Mouse (Mus musculus) embryonic facial prominence, embryonic 15.5 days (tissue): ENCODE data around the gene Zic3. TPM values are rescaled to one million over a fixed set of nuclear protein-coding genes. Genes with fewer than 3 reads are reported as not detected.

Experiments
- ATAC-seq: fragments of 200-750 bp; cut with Nextera tagmentation; 2 replicates; pipeline ENCODE4 v1.8.0; 2017; ENCODE audit warnings: low read depth, moderate TSS enrichment; ENCODE audit not compliant: insufficient number of reproducible peaks, low FRiP score, low TSS enrichment
- H3K27ac ChIP-seq: fragments of 300-500 bp; sonication (generic); replicated peaks from 2 replicates; pipeline ENCODE4 v1.5.1; 2015; ENCODE audit warnings: mild to moderate bottlenecking, inconsistent platforms
- H3K27me3 ChIP-seq: fragments of 300-500 bp; sonication (generic); 2 replicates; pipeline ENCODE4 v1.6.1; 2015; ENCODE audit warnings: inconsistent platforms
- H3K36me3 ChIP-seq: fragments of 300-500 bp; sonication (generic); 2 replicates; pipeline ENCODE4 v1.6.1; 2015; ENCODE audit warnings: mild to moderate bottlenecking, inconsistent platforms
- H3K4me1 ChIP-seq: fragments of 300-500 bp; sonication (generic); 2 replicates; pipeline ENCODE4 v1.6.1; 2015; ENCODE audit warnings: inconsistent platforms
- H3K4me2 ChIP-seq: fragments of 300-500 bp; sonication (generic); replicated peaks from 2 replicates; pipeline ENCODE4 v1.6.1; 2015; ENCODE audit warnings: mild to moderate bottlenecking, inconsistent platforms
- H3K4me3 ChIP-seq: fragments of 300-500 bp; sonication (generic); replicated peaks from 2 replicates; pipeline ENCODE4 v1.5.1; 2015; ENCODE audit warnings: mild to moderate bottlenecking, inconsistent platforms
- H3K9ac ChIP-seq: fragments of 300-500 bp; sonication (generic); 2 replicates; pipeline ENCODE4 v1.6.1; 2015; ENCODE audit warnings: inconsistent platforms
- H3K9me3 ChIP-seq: fragments of 300-500 bp; sonication (generic); replicated peaks from 2 replicates; pipeline ENCODE4 v1.6.1; 2016; ENCODE audit warnings: inconsistent platforms
- WGBS: fragments of 180-500 bp; shearing (Covaris S2); methylation state at CpG from one replicate; pipeline ENCODE4 v1.1.7; 2015; 5-methylcytosine and 5-hydroxymethylcytosine counted together
- polyA plus RNA-seq: library from polyadenylated mRNA; unstranded; fragments of >200 nt; fragmentation: Nextera tagmentation; extraction: Ambion mirVana; gene quantifications from 2 replicates; pipeline ENCODE4 v1.2.1, GENCODE M21; 2015

Zic3 gene
- 0.51 and 0.99 TPM in 2 replicates for polyA plus RNA-seq

DNA sequence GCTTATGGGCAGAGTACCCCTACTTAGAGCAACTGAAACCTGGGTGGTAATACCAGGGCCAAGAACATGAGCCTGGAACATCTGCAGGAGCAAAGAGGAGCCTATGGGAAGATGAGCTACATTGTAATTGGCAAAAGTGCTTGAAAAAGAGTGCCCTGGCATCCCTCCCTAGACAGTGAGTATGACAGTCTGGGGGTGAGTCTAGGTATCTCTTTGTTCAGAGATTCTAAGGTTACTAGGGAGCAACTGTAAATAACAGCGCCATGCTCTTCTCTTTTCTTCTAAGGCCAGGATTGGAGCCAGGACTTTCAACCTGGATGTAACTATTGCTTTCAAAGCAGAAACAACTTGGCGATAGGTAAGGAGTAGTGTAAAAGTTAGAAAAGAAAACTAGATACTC, at the start of gene Zic3:
Zic3 (plus strand) TSS at position 301 of the 400 bp plus-strand sequence.
- Histone ChIP-seq H3K4me2 (no peak within 1 kb of the TSS), H3K9me3 (no peaks in the 10 kb centered on the region), H3K36me3 (no peaks in the 10 kb centered on the region), H3K4me1 (no peaks in the 10 kb centered on the region), H3K27me3 (peaks cover 83% of the 10 kb centered on the region), H3K4me3 (no peak within 1 kb of the TSS), H3K27ac (no peak within 1 kb of the TSS), H3K9ac (no peak within 1 kb of the TSS)
- 83% methylated on average over 2 of the region's 2 CpGs for WGBS
- ATAC-seq: no peak

- Histone ChIP-seq H3K4me3 (no peak overlapping the region), H3K9me3 (no peaks in the 10 kb centered on the region), H3K4me1 (no peaks in the 10 kb centered on the region), H3K4me2 (no peak overlapping the region), H3K9ac (no peak overlapping the region), H3K27me3 (no peaks in the 10 kb centered on the region), H3K36me3 (no peaks in the 10 kb centered on the region), H3K27ac (no peak overlapping the region)
- WGBS: 81% methylated on average over 4 of the region's 4 CpGs
- no peak for ATAC-seq
Measured at GRCm38 (mm10) chrX:57982351-57982750, 40.1 kb upstream of the Zic3 start.

DNA sequence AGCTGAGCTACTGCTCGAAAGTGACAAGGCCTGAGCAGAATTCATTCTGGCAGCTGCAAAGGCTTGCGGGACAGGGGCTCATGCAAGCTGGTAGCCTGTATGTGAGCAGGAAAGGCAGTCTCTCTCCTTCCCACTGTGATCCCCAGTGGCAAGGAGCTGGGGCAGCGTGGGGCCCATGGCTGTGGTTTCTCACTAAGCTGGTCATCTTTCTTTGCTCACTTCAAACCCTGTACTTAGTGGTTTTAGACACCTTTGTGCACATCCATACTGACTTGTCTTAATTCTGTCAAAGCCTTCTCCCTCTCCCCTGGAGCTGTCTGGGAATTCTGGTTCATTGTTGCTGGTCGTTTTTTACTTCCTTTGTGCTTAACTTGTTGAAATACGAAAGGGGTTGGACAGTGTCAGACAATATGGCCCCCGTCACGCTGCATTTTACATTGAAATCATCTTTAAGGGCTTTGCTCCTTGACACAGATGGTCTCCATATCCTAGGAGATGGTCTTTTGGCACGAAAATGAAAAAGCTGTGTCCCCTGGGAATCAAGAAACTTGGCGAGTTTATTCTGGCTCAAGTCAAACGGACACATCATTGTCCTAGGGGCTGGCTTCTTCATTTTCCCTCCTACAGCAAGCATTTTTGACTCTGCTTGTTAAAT, 34.9 kb upstream of the Zic3 start:
- no peak overlapping the region for H3K4me3 ChIP-seq
- H3K36me3 ChIP-seq: no peaks in the 10 kb centered on the region
- H3K9ac ChIP-seq: no peak overlapping the region
- H3K27ac ChIP-seq: no peak overlapping the region
- no peaks in the 10 kb centered on the region for H3K27me3 ChIP-seq
- H3K4me1 ChIP-seq: no peaks in the 10 kb centered on the region
- 65% methylated on average over 10 of the region's 10 CpGs for WGBS
- no peaks in the 10 kb centered on the region for H3K9me3 ChIP-seq
- no peak overlapping the region for H3K4me2 ChIP-seq
- ATAC-seq: no peak

- Histone ChIP-seq H3K27ac (no peak overlapping the region), H3K4me3 (no peak overlapping the region), H3K9me3 (no peaks in the 10 kb centered on the region), H3K9ac (no peak overlapping the region), H3K4me2 (no peak overlapping the region), H3K27me3 (peaks cover 46% of the 10 kb centered on the region), H3K4me1 (no peaks in the 10 kb centered on the region), H3K36me3 (no peaks in the 10 kb centered on the region)
- ATAC-seq: no peak
- WGBS: 42% methylated on average over 5 of the region's 5 CpGs
Measured at GRCm38 (mm10) chrX:58013391-58013790, 9.1 kb upstream of the Zic3 start.

- Histone ChIP-seq H3K4me1 (no peaks in the 10 kb centered on the region), H3K27me3 (peaks cover 54% of the 10 kb centered on the region), H3K36me3 (no peaks in the 10 kb centered on the region), H3K27ac (no peak overlapping the region), H3K4me3 (no peak overlapping the region), H3K9me3 (no peaks in the 10 kb centered on the region), H3K4me2 (no peak overlapping the region), H3K9ac (no peak overlapping the region)
- WGBS: 21% methylated on average over 12 of the region's 12 CpGs
- ATAC-seq: no peak
Measured at GRCm38 (mm10) chrX:58014093-58014492, 8.4 kb upstream of the Zic3 start.

- no peak overlapping the region for H3K4me2 ChIP-seq
- no peak overlapping the region for H3K9ac ChIP-seq
- 21% methylated on average over 13 of the region's 13 CpGs for WGBS
- no peaks in the 10 kb centered on the region for H3K36me3 ChIP-seq
- no peak overlapping the region for H3K27ac ChIP-seq
- no peak overlapping the region for H3K4me3 ChIP-seq
- no peak for ATAC-seq
- H3K9me3 ChIP-seq: no peaks in the 10 kb centered on the region
- peaks cover 59% of the 10 kb centered on the region for H3K27me3 ChIP-seq
- no peaks in the 10 kb centered on the region for H3K4me1 ChIP-seq
Measured at GRCm38 (mm10) chrX:58014761-58015160, 7.7 kb upstream of the Zic3 start.

DNA sequence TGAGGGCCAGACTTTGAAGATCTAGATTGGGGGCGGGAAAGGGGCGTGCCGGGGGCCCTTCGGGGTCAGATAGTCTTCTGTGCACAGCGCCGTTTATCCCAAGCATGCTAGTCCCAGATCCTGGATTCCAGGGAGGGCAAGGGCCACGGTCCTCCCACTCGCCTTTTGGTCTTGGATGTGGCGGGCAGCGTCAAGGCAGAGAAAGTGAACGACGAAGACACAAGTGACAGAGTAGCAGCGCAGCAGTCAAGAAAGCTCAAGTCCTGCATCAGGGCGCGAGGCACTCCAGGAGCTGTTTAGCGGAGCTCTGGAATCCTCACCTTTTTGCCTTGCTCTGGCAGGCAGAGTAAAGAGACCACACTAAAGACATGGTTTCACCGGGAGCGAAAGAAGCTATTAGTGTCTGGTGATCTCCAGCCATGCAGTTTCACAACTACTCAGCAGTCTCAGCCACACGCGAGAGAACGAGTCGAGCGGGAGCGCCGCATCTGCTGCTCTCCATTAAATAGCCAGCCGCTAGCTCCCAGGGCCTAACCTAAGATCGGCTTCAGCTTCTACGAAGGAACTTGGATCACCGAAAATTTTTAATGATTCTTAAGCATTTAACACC, 7.1 kb upstream of the Zic3 start:
- Histone ChIP-seq H3K27me3 (peaks cover 66% of the 10 kb centered on the region), H3K36me3 (no peaks in the 10 kb centered on the region), H3K4me3 (no peak overlapping the region), H3K4me2 (no peak overlapping the region), H3K9ac (no peak overlapping the region), H3K27ac (no peak overlapping the region), H3K4me1 (no peaks in the 10 kb centered on the region), H3K9me3 (no peaks in the 10 kb centered on the region)
- 19% methylated on average over 29 of the region's 29 CpGs for WGBS
- no peak for ATAC-seq

GRCm38 (mm10) chrX:58018720-58019119, 3.8 kb upstream of the Zic3 start:
- H3K4me3 ChIP-seq: no peak overlapping the region
- no peak overlapping the region for H3K4me2 ChIP-seq
- no peak for ATAC-seq

GRCm38 (mm10) chrX:58019257-58019953, 3.1 kb upstream of the Zic3 start:
- Histone ChIP-seq H3K27ac (no peak overlapping the region), H3K27me3 (peaks cover 80% of the 10 kb centered on the region), H3K4me2 (peak overlapping the region; percentile 25), H3K4me3 (peak overlapping the region; percentile 21), H3K9ac (no peak overlapping the region), H3K36me3 (no peaks in the 10 kb centered on the region), H3K9me3 (no peaks in the 10 kb centered on the region), H3K4me1 (no peaks in the 10 kb centered on the region)
- 22% methylated on average over 32 of the region's 33 CpGs for WGBS
- ATAC-seq: no peak

More at GRCm38 (mm10) chrX:58018720-58019119, 3.8 kb upstream of the Zic3 start:
- Histone ChIP-seq H3K36me3 (no peaks in the 10 kb centered on the region), H3K4me1 (no peaks in the 10 kb centered on the region), H3K27ac (no peak overlapping the region), H3K27me3 (peaks cover 82% of the 10 kb centered on the region), H3K9ac (no peak overlapping the region), H3K9me3 (no peaks in the 10 kb centered on the region)
- WGBS: 17% methylated on average over 24 of the region's 24 CpGs

DNA sequence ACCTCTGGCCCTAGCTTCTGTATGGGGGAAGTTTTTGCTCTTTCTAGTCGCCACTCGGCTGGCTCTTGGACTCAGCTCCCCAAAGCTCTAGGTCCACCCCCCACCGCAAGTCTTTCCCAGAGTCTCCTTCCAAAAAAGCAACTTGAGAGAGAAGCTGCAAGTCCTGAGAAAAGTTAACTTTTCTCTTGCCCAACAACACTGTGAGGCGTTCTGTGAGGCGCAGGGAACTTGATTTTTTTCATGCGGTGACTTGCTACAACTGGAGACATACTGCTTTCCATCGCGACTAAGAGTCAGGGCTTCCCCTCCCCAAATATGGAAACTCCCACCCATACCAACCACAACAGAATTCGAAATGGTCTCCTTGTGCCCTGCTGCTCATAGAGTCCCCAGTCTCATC, 5.1 kb downstream of the Zic3 start:
- Histone ChIP-seq H3K4me3 (no peak overlapping the region), H3K36me3 (no peaks in the 10 kb centered on the region), H3K27ac (no peak overlapping the region), H3K9ac (no peak overlapping the region), H3K4me1 (peaks cover 17% of the 10 kb centered on the region), H3K9me3 (no peaks in the 10 kb centered on the region), H3K4me2 (no peak overlapping the region), H3K27me3 (peaks cover 85% of the 10 kb centered on the region)
- ATAC-seq: no peak
- 13% methylated on average over 9 of the region's 9 CpGs for WGBS

DNA sequence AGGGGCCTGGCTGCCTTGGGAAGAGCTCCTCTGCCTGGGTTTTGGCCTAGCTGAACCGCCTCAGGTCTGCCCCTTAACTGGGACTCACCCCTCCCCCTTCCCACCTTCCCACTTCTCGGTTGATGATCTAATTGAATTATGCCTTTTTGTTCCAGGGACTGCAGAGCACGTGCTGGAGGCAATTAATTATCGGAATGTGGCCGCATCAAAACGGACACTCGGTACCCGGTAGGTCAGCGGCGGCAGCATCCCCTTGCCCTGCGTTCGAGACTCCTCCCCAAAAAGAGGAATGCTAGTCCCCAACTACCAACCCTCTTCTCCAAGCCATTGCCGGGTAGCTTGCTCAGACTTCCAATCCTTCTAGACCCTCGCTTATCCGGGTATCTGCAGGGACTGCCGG, 5.6 kb downstream of the Zic3 start:
- no peak overlapping the region for H3K4me2 ChIP-seq
- no peak overlapping the region for H3K4me3 ChIP-seq
- H3K36me3 ChIP-seq: no peaks in the 10 kb centered on the region
- ATAC-seq: no peak
- no peak overlapping the region for H3K27ac ChIP-seq
- peaks cover 17% of the 10 kb centered on the region for H3K4me1 ChIP-seq
- no peak overlapping the region for H3K9ac ChIP-seq
- H3K9me3 ChIP-seq: no peaks in the 10 kb centered on the region
- H3K27me3 ChIP-seq: peaks cover 86% of the 10 kb centered on the region
- WGBS: 16% methylated on average over 16 of the region's 16 CpGs
